Mouse (Mus musculus) induced T-regulatory cell, adult 2 months (primary cell): Measurements from ENCODE around the gene Gm26620.
A peak's percentile ranks its signal among the peaks of the same experiment; 100 is the strongest.

Experiments
- DNase-seq: peaks from one replicate; pipeline ENCODE4 v3.0.0-alpha.2; 2012; ENCODE audit warnings: low read depth

Gene Gm26620

GRCm38 (mm10) chr1:170868905-170869283 lies 16.0 kb upstream of the Gm26620 start:
- no peak for DNase-seq

GRCm38 (mm10) chr1:170871402-170871801 lies 13.5 kb upstream of the Gm26620 start:
- DNase-seq, result no peak

DNA sequence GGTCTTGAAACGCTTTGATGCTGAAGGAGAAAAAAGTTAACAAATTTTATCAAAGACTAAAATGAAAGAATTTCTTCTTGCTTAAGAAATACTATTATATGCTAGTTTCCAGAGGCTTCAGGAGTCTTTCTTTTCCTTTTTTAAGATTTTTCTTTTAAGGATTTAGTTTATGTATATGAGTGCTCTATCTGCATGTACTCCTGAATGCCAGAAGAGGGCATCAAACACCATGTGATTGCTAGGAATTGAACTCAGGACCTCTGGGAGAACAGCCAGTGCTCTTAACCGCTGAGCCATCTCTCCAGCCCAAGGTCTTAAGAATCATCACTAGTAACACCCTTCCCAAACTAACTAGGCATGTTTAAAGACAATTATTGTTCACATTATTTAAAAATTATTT lies 12.9 kb upstream of the Gm26620 start:
- DNase-seq, result no peak

- DNase-seq, result no peak
Observed at GRCm38 (mm10) chr1:170875676-170876075, 9.2 kb upstream of the Gm26620 start.

- no peak for DNase-seq
Observed at GRCm38 (mm10) chr1:170876906-170877305, 8.0 kb upstream of the Gm26620 start.

DNA sequence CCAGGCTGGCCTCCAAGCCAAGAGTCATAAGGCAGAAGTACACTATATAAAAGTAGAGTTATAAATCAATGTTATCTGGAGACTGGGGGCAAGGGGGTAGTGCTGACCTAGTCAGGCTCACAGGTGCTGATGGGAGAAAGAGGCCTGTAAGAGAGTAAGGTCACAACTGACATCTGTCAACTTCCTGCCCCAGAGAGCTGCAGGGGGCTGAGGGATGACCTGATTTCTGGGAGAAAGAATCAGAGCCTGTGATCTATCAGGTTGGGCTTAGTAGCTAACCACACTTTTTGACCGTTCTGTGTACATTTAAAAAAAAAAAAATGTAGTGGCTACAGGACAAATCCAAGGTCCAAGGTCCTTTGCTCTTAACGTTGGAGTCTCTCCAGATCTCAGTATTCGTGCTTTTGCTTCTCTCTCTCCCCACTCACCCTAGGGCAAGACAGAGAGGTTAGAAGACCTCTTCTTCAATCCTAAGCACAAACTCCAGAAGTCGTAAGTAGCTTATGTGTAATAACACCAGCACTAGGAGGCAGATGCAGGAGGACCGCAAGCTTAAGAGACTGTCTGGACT lies 1.9 kb upstream of the Gm26620 start:
- DNase-seq, result no peak

- no peak for DNase-seq
Observed at GRCm38 (mm10) chr1:170884390-170884789, 475 bp upstream of the Gm26620 start.

- no peak for DNase-seq
Observed at GRCm38 (mm10) chr1:170886044-170886458, 1.2 kb downstream of the Gm26620 start.

DNA sequence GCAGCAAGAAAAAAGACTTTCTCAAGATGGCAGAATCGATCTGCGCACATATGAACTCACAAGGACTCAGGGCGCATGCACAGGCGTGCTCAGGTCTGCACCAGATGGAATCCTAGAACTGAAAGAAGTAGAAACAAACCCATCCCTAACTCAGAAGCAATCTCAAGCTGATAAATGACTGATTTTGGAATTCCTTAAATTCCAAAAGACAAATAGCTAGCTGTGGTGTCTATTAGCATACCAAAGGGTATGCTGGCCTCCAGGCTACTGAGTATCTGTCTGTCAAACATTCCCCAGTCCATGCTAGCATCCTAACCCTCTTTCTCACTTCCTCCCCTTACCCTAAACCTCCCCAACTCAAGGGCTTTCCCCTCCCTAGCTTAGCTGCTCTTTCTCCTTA lies 4.4 kb downstream of the Gm26620 start:
- DNase-seq, result no peak

- DNase-seq, result no peak
Observed at GRCm38 (mm10) chr1:170891646-170892045, 6.8 kb downstream of the Gm26620 start.

GRCm38 (mm10) chr1:170892279-170892678 lies 7.4 kb downstream of the Gm26620 start:
- DNase-seq, result no peak

GRCm38 (mm10) chr1:170894603-170895602 lies 10.0 kb downstream of the Gm26620 start:
- DNase-seq, result peak; percentile 80

DNA sequence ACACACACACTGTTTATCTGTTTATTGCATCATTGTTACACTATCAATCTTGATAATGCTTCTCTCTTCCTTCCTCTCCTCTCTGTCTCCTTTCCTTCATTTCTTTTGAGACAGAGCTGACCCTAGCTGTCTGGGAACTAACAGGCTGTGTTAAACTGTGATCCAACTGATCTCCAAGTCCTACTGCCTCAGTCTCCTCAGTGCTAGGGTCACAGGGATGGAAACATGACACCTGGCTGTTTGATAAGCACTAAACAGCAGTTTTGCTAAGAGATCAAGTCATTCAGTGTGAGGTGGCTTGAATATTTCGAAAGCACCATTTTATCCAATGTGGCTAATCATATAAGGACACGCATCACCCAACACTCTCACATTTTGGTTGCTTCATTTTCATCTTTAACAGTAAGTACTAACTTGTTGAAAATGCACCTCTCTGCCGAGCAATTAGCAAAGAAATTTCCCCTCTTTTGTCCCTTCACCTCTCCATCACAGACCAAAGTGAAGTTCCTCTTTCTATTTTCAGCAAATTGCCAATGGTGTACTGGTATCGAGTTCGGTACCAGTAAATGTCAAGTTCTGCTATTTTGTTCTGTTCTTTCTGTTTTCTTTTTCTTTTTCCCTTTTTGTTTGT lies 11.9 kb downstream of the Gm26620 start:
- DNase-seq, result no peak

DNA sequence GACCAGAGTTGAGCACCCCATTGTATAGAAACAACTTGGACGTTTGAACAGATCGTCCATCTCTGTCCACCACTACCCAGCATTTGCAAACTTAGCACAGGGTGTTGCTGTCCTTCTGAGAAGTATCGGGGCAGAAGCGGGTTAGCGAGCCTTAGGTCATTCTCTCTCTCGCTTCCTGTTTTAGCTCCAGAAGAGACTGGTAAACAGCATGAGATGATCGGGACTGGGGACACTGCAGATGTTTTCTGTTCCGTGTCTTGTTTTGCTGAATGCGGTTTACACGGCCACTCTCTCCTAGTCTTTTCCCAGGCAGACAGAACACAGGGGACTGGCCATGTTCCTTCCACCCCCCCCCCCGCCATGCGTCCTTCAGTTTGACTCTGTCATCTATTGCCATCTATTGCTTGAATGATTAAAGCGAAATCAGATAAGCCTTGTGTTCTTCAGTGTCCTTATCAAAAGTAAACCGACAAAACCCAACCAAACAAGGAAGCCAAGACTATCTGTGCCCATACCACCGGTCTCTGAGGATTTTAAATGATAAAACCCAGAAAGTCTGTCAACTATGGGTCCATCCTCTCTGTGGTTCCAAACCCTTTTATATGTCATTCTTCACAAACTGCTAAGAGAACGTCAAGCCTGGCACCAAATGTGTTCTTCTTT lies 13.7 kb downstream of the Gm26620 start:
- no peak for DNase-seq

DNA sequence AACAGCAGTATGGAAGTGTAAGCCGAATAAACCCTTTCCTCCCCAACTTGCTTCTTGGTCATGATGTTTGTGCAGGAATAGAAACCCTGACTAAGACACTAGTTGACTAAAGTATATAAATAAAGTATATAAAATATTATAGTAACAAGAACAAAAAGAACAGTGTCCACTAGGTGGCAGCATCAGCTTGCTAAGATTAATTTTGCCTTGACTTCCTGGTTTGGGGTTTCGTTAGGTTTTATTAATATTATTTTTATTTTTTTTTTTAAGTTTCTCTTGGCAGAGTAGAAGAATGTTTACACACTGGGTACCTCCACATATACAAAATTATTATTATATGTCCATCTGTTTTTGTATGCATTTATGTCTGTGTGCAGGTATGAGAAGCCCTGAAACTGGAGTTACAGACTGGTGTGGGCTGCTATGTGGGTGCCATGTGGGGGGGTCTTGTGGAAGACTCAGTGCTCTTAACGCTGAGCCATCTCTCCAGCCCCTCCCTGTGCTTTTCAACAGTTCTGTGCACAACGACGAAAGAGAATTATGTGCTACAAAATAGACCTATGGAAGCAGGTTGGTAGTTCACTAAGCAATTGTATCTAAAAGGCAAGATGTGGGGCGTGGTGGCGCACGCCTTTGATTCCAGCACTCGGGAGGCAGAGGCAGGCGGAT lies 16.1 kb downstream of the Gm26620 start:
- DNase-seq, result peak; percentile 90

GRCm38 (mm10) chr1:170901536-170902238 lies 16.8 kb downstream of the Gm26620 start:
- peak; percentile 92 for DNase-seq

DNA sequence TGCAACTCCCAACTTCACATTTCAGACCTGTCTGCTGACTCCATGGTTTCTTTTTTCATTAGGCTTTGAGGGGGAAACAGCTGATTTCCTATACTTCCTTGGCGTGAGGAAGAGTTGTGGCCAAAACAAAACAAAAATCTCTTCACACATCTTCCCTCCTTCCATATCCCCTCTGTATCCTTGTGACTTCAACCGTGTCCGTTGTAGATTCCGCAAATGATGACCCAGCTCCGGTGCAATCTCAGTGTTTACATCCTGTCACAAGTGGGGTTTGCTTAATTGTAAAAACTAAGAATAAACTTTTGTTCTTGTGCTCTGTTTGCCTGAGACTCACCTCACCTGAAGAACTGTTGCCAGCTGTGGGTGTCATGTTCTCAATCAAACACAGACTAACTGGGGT lies 18.6 kb downstream of the Gm26620 start:
- no peak for DNase-seq

- no peak for DNase-seq
Observed at GRCm38 (mm10) chr1:170907111-170907455, 22.2 kb downstream of the Gm26620 start.

DNA sequence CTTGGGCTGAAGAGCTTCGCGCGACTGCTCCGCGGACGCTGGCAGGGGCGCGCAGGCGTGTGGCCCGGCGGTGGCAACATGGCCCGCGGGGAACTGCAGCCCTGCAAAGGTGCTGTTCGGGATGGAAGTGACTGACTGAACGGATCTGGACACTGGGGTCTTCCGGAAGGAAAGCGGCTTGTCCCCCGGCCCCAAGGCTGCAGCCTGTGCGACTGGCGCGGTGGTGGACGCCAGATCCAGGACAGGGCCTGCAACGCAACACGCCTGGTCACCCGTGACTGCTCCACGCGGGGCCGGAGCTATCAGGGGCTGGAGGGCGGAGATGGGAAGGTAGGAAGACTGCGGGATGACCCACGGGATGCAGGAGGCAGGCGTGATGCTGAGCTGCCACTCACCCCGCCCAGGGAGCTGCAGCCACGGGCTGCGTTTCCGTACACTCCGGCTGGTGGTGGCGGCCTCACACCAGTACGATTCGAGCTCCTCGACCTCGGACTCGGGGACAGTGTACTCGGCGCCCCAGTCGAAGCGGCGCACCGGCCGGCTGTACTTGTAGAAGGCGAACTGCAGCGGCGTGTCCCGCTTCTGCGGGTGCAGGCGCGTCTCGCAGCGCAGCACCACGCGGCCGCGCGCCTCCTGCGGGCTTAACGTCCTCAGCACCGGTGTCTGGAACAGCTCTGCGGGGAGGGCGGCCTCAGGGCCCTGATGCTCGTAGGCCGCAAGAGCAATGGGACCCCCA lies 22.8 kb downstream of the Gm26620 start:
- DNase-seq, result no peak

- DNase-seq, result no peak
Observed at GRCm38 (mm10) chr1:170908341-170908740, 23.5 kb downstream of the Gm26620 start.
